In the genomic region with DNA sequence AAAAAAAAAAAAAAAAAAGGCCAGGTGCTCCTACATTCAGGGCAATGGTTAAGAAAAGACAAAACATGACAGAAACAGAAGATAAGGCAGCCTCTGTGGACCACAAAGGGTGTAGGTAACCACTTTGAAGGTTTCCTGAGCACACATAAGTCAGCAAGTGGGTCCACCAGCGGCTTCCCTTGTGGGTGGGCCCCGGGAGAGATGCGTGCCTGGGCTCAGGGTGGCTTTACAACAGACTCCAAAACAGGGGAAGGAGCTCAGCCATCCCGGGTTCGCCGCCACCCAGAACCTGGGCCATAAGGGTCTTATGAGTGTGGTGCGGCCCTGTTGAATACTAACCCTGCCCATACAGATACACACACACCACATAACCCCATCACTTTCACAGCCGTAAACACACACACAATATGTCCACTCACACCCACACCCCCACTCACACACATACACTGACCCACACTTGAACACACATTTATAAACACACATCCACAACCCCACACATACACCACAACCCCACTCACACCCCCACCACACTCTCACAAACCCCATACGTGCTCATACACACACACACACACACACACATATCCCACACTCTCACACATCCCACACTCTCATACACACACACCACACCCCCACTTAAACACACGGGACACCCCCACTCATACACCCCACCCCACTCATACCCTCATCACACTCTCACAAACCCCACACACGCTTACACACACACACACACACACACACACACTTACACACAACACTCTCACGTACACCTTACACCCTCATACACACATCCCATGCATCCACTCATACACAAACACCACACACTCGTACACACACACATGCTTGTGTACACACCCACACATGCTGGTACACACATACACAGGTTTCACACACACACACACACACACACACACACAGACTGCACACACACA, we compare ENCODE assay signal across 7 mouse cellular contexts. TPM values are rescaled to one million over a fixed set of nuclear protein-coding genes. Genes with fewer than 3 reads are reported as not detected.
DNase-seq lines count a peak whose midpoint lies in the region; ATAC-seq and TF ChIP-seq lines count a peak whose summit lies in the region.

No protein-coding gene starts in this region.

- intact Hi-C loops in left cerebral cortex, postnatal 10 days (cut with DNase I), result no loop called here

- H3K4me1 ChIP-seq in ES-Bruce4 (ENCODE audit: control insufficient read depth, insufficient read depth, low read length), result no peaks in the 10 kb centered on the region
- peaks cover 23% of the 10 kb centered on the region for H3K4me1 ChIP-seq in hindbrain, embryonic 10.5 days (replicated peaks)
- H3K4me1 ChIP-seq in midbrain, embryonic 10.5 days, result peaks cover 20% of the 10 kb centered on the region

- DNase-seq in hindbrain, embryonic 10.5 days (ENCODE audit: low spot score), result no peak
- DNase-seq in midbrain, embryonic 10.5 days (ENCODE audit: low spot score), result no peak
- DNase-seq in adrenal gland, adult 18-20 months (ENCODE audit: low spot score in 2 of 2), result no peak
- no peak for DNase-seq in left cerebral cortex, postnatal 10 days (ENCODE audit: extremely low spot score in 1 of 2, low spot score in 2 of 2)
- DNase-seq in gastrocnemius, postnatal 25 days, result no peak

- H3K4me3 ChIP-seq in ES-Bruce4 (ENCODE audit: low read depth, low read length), result peak overlapping the region; percentile 60
- peak overlapping the region; percentile 94 for H3K4me3 ChIP-seq in hindbrain, embryonic 10.5 days
- peak overlapping the region; percentile 100 for H3K4me3 ChIP-seq in midbrain, embryonic 10.5 days

- no peaks in the 10 kb centered on the region for H3K9me3 ChIP-seq in ES-Bruce4 (replicated peaks; ENCODE audit: control insufficient read depth, insufficient read depth, low read length, poor library complexity, severe bottlenecking)
- no peaks in the 10 kb centered on the region for H3K9me3 ChIP-seq in hindbrain, embryonic 10.5 days
- H3K9me3 ChIP-seq in midbrain, embryonic 10.5 days (replicated peaks), result no peaks in the 10 kb centered on the region

- no peak overlapping the region for H3K27ac ChIP-seq in ES-Bruce4 (ENCODE audit: insufficient read depth, low read length)
- H3K27ac ChIP-seq in hindbrain, embryonic 10.5 days, result peak overlapping the region; percentile 94
- peak overlapping the region; percentile 95 for H3K27ac ChIP-seq in midbrain, embryonic 10.5 days (replicated peaks)

- TF ChIP-seq POLR2A in ES-Bruce4 (IDR thresholded peaks at IDR 0.05; ENCODE audit: insufficient read depth, low read length), result no peak

- ATAC-seq in CD4-positive, CD25-positive, alpha-beta regulatory T cell, adult 4 months, result peak; percentile 46

- no peaks in the 10 kb centered on the region; the same call in 1 of the 2 replicates for H3K36me3 ChIP-seq in ES-Bruce4 (ENCODE audit: control insufficient read depth, insufficient read depth, low read length, poor library complexity, severe bottlenecking)
- H3K36me3 ChIP-seq in hindbrain, embryonic 10.5 days, result 0 out of 2 replicates have a peak, but pooled peaks cover 5% of the 10 kb centered on the region
- H3K36me3 ChIP-seq in midbrain, embryonic 10.5 days, result peaks cover 13% of the 10 kb centered on the region

- no peak for TF ChIP-seq CTCF in ES-Bruce4 (IDR thresholded peaks at IDR 0.05; ENCODE audit: low read depth, low read length)

- H3K9ac ChIP-seq in ES-Bruce4 (ENCODE audit: low read depth, poor library complexity, severe bottlenecking), result no peak overlapping the region

- H3K27me3 ChIP-seq in ES-Bruce4 (ENCODE audit: control insufficient read depth, insufficient read depth, low read length, poor library complexity, severe bottlenecking), result no peaks in the 10 kb centered on the region
- H3K27me3 ChIP-seq in hindbrain, embryonic 10.5 days (ENCODE audit: insufficient read depth, poor library complexity, severe bottlenecking), result no peaks in the 10 kb centered on the region
- no peaks in the 10 kb centered on the region for H3K27me3 ChIP-seq in midbrain, embryonic 10.5 days (ENCODE audit: low read depth, poor library complexity, severe bottlenecking)

- no peak for TF ChIP-seq EP300 in ES-Bruce4 (IDR thresholded peaks at IDR 0.05; ENCODE audit: insufficient read depth, low read depth, low read length)

- WGBS in hindbrain, embryonic 10.5 days, result 82% methylated on average over 13 of the region's 13 CpGs
- WGBS in midbrain, embryonic 10.5 days, result 79% methylated on average over 13 of the region's 13 CpGs

RNA-seq across cellular contexts. Expression of gene Dnajc11, which starts 0.7 kb away (rescaled TPM):
- polyA plus RNA-seq in CD4-positive, CD25-positive, alpha-beta regulatory T cell, adult 4 months (2017; shearing (Covaris generic)), result 10 to 100 TPM; 25.8 to 42.0 TPM
- 89.1 and 95.3 TPM in 2 replicates for polyA plus RNA-seq in ES-Bruce4 (2011; ENCODE audit: insufficient read depth, insufficient read length, low read depth, missing spikeins)
- 102 and 108 TPM in 2 replicates for polyA plus RNA-seq in hindbrain, embryonic 10.5 days (2016; fragmentation: Nextera tagmentation; extraction: Ambion mirVana)
- 107 and 108 TPM in 2 replicates for polyA plus RNA-seq in midbrain, embryonic 10.5 days (2016; fragmentation: Nextera tagmentation; extraction: Ambion mirVana)
- 10 to 100 TPM; 78.1 to 88.9 TPM for total RNA-seq in adrenal gland, adult 18-20 months (2021)
- total RNA-seq in left cerebral cortex, postnatal 10 days (2021), result 10 to 100 TPM; 55.1 to 70.9 TPM
- total RNA-seq in gastrocnemius, postnatal 25 days (2021), result 10 to 100 TPM; 59.3 to 68.8 TPM

RNA-seq across cellular contexts. Expression of gene Thap3, which starts 56.0 kb away (rescaled TPM):
- 100 to 1,000 TPM; 126 to 167 TPM for polyA plus RNA-seq in CD4-positive, CD25-positive, alpha-beta regulatory T cell, adult 4 months (2017; shearing (Covaris generic))
- polyA plus RNA-seq in ES-Bruce4 (2011; ENCODE audit: insufficient read depth, insufficient read length, low read depth, missing spikeins), result 20.0 and 20.7 TPM in 2 replicates
- polyA plus RNA-seq in hindbrain, embryonic 10.5 days (2016; fragmentation: Nextera tagmentation; extraction: Ambion mirVana), result 34.5 and 36.2 TPM in 2 replicates
- polyA plus RNA-seq in midbrain, embryonic 10.5 days (2016; fragmentation: Nextera tagmentation; extraction: Ambion mirVana), result 32.1 and 36.2 TPM in 2 replicates
- total RNA-seq in adrenal gland, adult 18-20 months (2021), result 10 to 100 TPM; 18.2 to 19.9 TPM
- total RNA-seq in left cerebral cortex, postnatal 10 days (2021), result 10 to 100 TPM; 18.8 to 21.2 TPM
- total RNA-seq in gastrocnemius, postnatal 25 days (2021), result 10 to 100 TPM; 27.5 to 29.3 TPM
